Mouse (Mus musculus): ENCODE data around the gene Htr2b.

Htr2b gene

DNA sequence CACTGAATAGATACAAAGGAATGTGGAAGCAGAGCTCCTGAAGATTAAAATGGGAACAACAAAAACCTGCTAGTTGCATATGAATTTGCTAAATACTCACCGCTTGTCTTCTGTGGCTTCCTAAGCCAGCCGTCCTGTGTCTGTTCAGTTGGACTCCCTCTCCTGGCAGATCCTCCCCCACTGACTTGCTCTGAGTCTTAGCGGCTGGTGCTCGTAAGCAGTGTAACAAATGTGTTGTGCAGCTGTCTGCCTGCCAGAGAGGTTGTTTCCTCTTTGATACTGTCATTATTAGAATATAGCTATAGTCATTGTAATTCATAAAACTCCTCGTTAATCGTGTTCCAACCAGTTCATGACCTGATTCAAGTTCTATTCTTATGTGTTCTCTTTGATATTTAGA lies at the start of gene Htr2b:
Gene Htr2b (minus strand): TSS at position 192 of the 400 bp plus-strand sequence.
- DNase-seq (ENCODE audit: low spot score) = no peak

DNA sequence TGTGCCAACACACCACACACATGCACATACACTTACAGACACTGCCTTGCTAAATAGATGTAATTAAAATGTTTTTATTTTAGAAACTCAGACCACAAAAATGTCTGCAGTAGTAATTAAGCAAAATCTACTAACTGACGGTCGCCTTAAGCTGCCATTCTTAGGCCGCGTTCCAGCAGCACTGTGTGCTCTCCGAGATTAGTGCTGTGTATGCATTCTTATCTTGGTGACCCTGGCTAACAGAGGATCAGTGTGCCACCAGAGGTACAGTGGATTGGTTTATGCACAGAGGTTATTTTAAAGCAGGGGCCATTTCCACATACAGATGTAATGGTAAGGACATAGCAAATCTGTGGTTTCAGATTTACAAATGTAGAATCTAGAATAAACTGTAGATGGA lies 49.3 kb upstream of the Htr2b start:
- no peak for DNase-seq (ENCODE audit: low spot score)

DNA sequence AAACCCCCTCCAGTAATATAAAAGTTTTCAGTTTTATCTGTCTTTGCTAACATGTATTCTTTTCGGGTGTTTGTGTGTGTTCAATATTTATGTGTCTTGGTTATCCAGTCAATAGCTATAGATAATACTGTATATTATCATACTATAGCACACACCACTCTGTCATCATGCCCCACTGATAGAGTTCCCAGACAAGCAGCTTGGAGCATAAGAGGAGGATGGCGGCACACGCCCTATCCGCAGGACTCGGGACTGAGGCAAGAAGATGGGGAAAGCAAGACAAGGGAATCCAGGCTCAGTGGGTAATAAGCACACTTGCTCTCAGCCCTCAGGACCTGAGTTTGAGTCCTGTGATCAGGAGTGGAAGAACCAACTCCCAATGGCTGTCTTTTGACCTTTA lies 48.7 kb upstream of the Htr2b start:
- DNase-seq (ENCODE audit: low spot score) = no peak

DNA sequence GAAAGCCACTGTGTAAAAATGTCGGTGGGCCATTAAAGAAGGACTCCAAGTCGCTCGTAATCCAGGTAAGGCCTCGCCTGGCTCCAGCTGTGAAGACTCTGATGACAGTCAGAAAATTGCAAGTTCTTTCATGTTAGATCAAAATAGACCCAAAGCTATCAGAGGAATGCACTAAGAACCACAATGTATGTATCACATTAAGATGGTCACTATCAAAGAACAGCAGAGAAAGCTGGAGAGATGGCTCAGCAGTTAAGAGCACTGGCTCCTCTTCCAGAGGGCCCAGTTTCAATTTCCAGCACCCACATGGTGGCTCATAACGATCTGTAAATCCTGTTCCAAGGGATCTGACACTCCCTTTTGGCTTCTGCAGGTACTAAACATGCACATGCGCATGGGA lies 48.3 kb upstream of the Htr2b start:
- DNase-seq (ENCODE audit: low spot score) = no peak

DNA sequence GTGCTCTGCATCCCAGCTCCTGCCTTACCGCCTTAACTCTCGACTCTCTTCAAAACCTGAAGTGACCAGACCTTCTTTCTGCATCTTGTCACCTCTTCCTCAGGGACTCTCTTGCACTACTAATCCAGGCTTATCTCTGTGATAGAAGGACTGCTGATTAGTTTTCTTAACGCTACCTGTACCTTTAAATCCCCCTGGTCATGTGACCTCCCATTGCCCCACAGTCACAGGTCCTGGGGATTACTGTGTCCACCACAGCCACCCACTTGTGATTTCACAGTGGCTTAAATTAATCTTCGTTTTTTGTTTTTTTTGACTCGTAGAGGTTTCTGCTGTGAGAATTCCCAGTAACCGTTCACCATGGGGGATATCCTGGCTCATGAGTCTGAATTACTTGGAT lies 44.8 kb upstream of the Htr2b start:
- DNase-seq (ENCODE audit: low spot score) = no peak

DNA sequence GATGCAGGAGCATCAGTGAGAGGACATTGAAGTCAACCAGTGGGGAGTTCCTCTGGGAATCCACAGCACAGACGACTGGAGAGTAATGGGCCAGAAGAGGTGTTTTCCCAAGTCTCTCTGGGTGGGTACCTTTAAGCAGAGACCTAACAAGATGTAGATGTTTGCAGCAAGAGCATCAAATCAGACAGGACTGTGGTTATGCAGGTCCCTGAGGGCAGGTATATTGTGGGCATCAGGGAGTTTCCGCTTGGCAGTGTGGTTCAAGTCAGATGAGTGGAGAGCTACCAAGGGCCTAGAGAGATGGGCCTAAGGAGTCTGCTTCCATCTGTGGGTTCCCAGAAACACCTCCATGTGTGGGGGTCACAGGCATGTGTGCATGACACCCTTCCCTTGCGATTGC lies 44.3 kb upstream of the Htr2b start:
- DNase-seq (ENCODE audit: low spot score) = no peak

DNA sequence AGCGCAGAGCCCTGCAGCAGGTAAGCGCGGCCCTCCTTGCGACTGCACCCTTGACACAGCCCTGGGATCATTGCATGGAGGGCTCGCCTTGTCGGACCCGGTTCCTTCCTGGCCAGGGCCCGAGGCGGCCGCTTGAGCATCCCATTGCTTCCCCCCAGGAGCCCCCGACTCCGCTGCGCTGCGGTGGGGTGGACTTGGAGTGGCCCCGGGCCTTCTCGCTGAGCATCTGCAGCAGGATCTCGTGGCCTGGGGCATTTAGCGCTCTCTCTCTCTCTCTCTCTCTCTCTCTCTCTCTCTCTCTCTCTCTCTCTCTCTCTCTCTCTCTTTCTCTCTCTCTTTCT lies 43.0 kb upstream of the Htr2b start:
- DNase-seq (ENCODE audit: low spot score) = no peak

DNA sequence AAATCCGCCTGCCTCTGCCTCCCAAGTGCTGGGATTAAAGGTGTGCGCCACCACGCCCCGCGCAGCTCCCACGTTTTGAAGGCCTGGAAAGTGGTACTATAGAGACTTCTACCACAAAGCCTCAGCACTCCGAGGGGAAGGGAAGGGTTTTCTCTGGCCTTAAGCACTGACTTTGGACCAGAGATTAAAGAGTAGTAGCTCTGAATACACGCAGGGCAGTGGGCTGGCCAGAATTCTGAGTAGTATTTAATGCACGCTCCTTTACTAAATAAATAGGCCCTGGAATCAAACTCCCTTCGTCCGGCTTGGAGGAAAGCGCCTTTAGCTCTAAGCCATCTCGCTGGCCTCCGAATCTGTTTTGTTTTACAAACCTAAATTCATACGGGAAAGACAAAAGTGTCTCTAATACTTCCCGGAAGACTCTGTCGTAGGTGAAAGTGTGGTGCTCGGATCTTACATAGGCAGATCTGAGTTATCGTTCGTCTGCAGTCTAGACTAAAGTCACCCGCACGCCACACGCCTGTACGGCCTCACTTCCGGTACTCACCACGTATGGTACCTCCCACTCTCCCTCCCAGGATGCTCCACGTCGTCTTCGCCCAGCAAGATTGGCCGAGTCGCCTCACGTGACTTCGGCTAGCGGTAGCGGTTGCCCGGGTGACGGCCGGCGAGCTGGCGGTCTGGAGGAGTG lies 42.5 kb upstream of the Htr2b start, which contains the start of gene Armc9:
Gene Armc9 (plus strand): TSS at position 648 of the 691 bp plus-strand sequence.
- peak; percentile 88 for DNase-seq (ENCODE audit: low spot score)

DNA sequence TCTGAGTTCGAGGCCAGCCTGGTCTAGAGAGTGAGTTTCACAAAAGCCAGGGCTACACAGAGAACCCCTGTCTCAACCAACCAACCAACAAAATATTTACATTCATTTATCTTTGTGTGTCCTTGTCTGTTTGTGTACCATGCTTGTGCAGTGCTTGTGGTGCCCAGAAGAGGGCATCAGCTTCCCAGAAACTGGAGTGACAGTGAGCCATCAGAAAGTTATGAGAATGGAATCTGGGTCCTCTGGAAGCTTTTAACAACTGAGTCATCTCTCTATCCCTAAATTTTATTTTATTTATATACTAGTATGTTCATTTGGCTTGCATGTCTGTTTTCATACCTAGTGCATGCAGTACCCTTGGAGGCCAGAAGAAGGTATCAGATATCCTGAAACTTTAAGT lies 40.8 kb upstream of the Htr2b start:
- DNase-seq (ENCODE audit: low spot score) = no peak

DNA sequence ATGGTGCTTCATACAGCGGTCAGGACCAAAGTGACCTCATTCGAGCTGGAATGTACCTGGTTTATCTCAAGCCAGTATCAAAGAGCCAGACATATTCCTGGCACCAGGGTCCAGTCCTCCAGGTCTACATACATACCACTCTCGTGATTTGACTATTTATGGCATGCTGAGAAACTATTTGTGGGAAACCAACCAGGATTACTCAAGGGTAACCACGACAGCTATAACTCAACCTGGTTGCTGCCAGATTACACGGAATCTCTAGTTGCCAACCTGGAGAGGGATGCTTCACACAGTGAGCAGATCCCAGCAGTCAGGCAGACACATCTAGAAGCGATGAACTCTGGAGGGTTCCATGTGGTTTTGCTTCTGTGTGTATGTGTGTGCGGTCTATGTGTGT lies 39.6 kb upstream of the Htr2b start:
- no peak for DNase-seq (ENCODE audit: low spot score)

DNA sequence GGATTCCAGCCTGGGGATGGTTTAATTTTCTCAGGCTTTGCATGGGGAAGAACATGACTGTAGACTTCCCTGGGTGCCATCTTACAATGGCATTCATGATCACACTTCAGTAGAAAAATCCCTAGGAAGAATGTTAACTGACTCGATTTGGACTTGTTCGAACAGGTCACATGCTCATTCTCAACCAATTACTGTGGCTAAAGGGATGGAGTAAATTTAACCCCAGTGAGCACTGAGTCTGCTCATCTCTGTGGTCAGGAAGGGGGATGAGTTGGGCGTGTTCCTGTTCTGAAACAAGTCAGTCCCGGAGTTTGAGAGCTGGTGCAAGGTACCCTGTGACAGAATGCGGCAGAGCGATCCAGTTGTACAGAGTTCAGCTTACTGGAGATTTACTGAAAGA lies 39.2 kb upstream of the Htr2b start:
- no peak for DNase-seq (ENCODE audit: low spot score)

DNA sequence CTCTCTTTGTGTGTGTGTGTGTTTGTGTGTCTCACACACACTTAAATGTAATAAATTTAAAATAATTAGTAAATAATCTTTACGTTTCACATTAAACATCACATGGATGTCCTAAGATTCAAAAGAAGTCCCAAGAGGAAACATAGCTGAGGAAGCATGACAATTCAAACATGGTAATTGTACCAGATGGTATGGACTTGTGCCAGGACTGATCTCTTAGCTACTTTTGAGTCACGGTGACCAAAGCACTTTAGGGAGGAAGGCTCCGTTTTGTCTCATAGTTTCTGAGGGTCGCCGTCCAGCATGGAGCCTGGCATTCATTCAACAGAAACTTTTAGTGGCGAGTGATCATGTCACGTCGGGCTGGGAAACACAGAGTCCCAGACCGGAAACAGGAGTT lies 36.4 kb upstream of the Htr2b start:
- no peak for DNase-seq (ENCODE audit: low spot score)

DNA sequence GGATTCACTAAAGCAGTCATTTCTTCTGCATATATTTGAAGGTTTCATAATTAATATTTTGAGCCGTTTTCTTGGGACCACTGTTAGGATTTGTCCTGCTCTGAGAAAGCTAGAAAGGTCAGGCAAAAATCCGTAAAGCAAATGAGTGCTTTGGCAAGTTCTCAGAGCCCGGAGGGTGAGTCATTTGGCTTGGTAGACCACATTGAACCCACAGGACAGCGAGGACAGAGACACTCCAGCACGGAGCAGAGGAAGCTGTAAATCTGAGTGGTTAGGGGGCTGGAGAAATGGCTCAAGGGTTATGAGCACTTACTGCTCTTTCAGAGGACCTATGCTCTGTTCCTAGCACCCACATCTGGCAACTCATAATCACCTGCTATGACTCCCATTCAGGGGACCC lies 35.8 kb upstream of the Htr2b start:
- DNase-seq (ENCODE audit: low spot score) = no peak

DNA sequence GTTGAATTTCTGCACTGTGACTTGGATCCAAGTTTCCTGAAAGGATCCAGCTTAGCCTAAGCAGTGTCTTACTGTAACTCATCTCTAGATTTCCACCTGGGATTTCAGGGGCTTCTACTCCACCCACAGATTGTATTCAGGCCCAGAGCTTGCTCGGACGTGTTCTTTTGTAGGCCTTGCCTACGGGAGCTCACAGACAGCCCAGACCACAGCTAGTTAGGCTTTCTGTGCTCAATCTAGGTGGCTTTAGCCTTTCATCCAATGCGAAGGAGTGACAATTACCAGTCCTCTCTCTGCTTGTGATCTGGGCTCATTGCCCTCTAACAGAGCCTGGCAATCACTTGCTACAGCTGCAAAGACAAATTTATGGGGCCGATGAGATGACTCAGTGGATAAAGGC lies 34.5 kb upstream of the Htr2b start:
- no peak for DNase-seq (ENCODE audit: low spot score)

DNA sequence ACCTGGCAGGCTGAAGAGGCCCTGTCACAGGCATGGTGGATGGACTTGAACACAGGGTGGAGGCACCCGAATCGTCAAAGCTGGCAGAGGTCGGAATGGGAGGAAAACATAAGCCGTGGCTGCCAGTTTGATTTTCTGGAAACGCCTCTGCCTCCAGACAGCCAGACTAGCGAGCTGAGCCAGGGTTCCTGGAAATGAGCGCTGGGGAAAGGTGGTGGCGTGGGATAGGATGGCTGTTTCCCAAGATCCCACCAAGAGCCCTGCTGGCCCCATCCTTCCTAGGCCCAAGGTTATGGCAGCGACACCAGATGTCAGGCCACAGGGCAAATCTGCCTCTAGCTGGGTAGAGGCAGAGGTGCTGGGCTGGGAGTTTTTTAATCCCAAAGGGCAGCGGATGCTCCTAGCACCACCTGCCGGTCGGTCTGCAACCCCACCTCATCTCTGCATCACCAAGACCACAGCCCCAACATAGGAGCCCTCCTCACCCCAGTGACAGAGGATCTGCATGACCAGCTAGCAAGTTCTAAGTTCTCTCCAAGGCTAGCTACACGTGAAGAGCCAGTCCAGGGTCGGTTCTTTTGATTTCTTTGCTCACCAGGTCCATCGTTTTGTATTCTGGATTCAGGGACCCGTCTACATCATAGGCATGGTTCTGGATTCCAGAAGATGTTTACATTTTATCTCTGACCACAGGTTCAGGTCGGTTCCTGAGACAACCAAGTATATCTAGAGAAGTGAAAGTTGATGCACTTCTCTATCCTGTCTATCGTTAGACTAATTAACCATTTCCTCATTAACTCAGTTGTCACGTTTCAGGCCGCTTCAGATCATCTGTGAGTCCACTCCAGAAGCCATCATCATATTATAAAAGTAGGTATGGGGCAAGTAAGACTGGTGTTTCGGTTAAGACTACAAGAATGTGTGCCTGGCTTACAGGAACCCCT lies 32.5 kb upstream of the Htr2b start:
- DNase-seq (ENCODE audit: low spot score) = no peak

DNA sequence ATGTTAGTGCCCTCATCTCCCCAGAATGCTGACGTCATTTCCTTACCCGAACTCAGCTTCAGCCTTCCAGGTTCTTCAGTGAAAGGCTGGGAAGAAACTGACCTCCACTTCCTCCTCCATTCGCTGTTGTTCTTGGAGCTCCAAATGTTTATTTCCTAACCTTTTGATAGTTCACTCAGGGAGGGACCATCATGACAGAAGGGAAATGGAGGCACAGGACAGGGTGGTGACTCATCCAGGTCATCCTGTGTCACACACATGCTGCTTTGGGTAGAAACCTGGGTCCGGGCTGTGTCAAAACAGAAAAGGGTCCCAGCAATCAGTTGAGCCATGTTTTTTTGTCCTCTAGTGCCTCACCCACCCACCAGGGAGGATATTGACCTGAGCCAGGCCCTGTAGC lies 31.4 kb upstream of the Htr2b start:
- no peak for DNase-seq (ENCODE audit: low spot score)

DNA sequence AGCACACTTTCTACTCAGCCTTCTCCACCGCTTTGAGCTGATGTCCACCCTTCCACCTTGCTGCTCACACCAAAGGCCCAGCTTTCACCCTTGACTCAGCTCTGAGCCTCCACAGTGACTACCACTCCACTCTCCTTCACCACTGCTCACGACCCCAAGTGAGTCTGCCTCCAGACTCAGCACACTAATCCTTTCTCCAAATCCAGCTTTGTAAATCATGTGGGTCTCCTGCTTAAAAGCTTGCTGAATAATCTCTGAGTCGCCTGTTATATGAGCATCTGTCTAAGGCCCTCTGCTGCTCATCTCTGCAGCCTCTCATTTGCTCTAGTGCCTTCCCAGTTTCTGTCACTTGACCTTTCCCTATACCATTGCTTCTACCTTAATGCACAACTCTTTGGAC lies 29.3 kb upstream of the Htr2b start:
- DNase-seq (ENCODE audit: low spot score) = no peak

DNA sequence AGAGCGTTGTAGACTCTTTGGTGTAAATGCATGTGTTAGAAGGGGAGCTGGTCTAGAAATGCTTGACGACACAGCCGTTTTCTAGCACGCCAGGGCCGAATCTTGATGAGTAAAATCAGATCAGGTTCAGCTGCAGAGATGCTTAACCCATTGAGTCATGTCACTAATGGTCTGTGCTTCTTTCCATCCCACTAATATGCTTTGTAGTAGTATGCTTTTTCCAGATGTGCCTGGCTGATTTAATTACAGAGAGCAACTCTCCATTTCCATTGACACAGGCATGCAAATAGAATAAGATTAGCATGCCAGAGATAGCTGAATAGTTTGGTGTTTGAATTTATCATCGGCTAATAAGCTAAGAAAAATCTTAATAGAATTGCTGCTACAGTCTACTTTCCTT lies 23.5 kb upstream of the Htr2b start:
- DNase-seq (ENCODE audit: low spot score) = no peak

DNA sequence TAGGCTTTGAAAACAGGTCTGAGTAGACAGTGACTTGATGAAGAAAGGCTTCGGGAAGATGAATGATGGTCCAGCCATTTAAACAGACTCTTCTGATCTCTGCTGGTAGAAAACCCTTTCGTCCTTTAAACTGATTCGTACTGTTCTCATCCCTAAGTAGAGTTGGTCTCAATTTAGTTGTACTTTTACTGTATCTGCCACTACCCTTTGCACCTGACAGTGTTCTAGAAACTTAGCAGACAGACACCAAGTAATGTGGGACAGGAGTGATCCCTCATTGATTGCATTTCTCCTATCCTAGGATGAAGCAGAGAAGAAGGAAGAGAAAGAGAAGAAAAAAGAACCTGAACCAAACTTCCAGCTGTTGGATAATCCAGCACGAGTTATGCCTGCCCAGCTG lies 21.6 kb upstream of the Htr2b start, which contains the start of gene Gm21972:
Gene Gm21972 (plus strand): TSS at position 301 of the 400 bp plus-strand sequence.
- no peak for DNase-seq (ENCODE audit: low spot score)

DNA sequence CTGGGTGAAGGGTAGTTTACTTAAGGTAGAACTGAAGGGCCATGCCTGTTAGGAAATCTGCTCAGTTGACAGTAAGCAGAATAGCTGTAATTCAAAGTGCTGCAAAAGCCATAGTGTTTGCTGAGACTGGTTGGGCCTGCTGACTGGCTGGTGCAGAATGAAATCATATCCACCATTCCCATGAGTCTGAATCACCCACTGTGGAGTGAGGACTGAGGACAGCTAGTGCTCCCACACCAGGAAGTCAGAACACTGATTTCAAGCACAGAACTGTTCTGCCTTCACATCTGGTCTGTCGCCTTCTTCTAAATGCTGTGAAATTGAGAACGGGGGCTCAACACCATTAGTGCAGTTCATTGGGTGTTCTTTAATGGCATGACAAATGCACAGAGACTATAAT lies 14.3 kb upstream of the Htr2b start:
- DNase-seq (ENCODE audit: low spot score) = no peak

DNA sequence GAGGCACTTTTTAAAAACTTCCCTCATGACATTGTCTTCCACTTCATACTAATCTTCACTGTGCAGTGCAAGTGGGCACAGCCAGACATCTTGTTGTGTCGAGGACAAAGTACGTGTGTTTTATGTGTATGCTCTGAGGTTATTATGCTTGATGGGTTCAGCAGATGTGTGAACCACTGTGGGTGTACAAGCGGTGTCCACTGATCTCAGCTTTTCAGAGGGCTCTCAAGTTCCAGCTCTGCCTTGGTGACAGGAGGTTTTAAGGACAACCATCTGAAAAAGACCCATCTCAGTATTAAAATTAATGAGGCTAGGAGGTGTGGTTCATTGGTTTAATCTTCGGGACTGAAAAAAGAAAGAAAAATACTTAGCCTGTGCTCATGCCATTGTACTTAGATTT lies 7.8 kb upstream of the Htr2b start:
- DNase-seq (ENCODE audit: low spot score) = no peak

DNA sequence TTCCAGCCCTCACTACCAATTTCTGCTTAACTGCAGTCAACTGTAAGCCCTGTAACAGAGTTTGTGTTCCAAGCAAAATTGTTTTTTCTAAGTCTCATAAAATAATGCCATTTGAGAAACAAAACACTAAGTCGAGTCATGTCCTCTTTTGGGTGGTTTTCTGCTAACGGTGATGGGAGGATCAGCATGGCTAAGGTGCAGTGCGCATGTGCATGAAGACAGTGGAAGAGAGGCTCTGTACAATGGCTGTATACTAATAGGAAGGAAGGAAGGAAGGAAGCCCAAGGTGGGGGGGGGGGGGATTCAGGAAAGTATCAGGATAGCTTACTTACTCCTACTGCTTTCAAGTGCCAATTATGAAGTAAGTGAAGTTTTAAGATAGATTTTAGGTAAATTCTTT lies 2.4 kb upstream of the Htr2b start:
- no peak for DNase-seq (ENCODE audit: low spot score)

DNA sequence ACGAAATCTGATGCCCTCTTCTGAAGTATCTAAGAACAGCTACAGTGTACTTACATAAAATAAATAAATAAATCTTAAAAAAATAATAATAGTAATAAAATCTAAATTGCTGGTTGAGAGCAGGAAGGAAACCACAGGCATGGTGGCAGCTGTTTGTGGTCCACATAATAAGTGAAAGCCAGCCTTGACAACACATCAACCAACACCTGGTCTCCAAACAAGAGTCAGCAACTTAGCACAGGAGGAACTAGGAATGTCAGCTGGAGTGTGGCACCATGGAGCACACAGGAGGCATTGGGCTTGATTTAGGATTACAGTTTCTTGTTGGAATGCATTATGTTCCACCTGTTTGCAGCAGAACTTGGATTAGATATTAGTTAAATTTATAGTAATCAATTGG lies 6.7 kb downstream of the Htr2b start:
- DNase-seq (ENCODE audit: low spot score) = no peak

DNA sequence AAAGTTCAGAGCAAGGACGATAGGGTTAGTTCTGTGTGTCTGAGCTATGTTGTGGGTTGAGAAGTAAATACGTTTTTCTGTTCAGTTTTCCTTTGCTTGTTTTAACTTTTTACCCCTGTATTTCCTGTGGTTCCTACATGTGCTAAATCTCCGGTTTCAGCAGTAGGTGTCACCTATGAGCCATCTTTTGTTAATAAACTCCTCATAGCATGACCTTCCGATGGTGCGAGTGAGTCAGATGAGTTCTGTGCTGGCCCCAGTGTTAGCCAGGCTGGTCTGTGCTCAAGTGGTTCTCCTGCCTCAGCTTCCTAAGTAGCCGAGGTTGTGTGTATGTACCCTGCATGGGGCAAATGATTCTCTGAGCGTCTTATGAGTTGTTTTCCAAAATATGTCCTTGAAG lies 17.4 kb downstream of the Htr2b start:
- no peak for DNase-seq (ENCODE audit: low spot score)
